Mouse (Mus musculus): ENCODE data around the gene Nfe2l1. TPM values are rescaled to one million over a fixed set of nuclear protein-coding genes. Genes with fewer than 3 reads are reported as not detected.
A peak's percentile ranks its signal among the peaks of the same experiment; 100 is the strongest.
"Not testable (repeated sequence)": the region's sequence is repeated elsewhere in the genome, so short reads cannot be mapped to it uniquely, and the experiment has no call there.

The Nfe2l1 gene
- total RNA-seq, 1 experiment from 2014 or later, result 56.7 TPM

DNA sequence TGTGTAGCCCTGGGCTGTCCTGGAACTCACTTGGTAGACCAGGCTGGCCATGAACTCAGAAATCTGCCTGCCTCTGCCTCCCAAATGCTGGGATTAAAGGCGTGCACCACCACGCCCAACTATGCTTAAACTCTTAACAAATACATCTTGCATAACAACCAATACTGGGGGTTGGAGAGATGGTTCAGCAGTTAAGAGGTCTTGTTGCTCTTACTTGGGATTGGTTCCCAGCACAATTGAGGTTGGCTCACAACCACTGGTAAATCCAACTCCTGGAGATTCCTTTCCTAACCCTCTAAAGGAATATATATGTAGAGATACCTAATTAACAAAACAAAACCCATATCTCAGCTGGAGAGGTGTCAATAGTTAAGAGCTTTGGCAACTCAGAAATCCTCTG lies 33.7 kb downstream of the Nfe2l1 start:
- no peak for ATAC-seq (replicated peaks; ENCODE audit: insufficient number of reproducible peaks, low FRiP score, low TSS enrichment, poor library complexity, severe bottlenecking)

DNA sequence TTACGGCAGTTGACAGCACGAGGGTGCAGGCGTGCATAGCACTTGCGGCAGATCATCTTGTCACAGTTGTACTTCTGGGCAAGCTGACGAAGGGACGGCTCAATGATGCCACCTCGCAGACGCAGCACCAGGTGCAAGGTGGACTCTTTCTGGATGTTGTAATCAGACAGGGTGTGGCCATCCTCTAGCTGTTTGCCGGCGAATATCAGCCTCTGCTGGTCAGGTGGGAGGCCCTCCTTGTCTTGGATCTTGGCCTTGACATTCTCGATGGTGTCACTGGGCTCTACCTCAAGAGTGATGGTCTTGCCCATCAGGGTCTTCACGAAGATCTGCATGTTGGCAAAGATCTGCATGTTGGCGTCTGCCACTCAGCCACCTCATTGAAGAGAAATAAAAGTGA lies 34.3 kb downstream of the Nfe2l1 start:
- no peak for ATAC-seq (replicated peaks; ENCODE audit: insufficient number of reproducible peaks, low FRiP score, low TSS enrichment, poor library complexity, severe bottlenecking)

DNA sequence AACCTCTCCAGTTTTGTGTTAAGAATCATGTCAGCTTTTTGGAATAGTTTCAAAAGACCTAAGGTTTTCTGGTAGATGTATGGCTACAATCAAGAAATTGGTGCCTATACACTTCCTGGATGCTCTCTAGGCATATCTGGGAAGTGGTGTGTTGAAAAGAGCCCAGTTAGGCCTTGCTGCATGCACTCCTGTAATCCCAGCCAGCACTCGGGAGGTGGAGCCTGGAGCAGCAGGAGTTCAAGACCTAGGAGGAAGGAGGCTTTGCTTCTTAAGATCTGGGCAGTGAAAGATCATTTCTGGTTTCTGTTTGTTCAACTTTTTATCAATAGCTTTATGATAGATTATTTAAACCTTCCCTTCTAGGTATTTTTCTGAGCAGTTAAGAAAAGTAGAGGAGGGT lies 39.1 kb downstream of the Nfe2l1 start:
- ATAC-seq (replicated peaks; ENCODE audit: insufficient number of reproducible peaks, low FRiP score, low TSS enrichment, poor library complexity, severe bottlenecking), result no peak

DNA sequence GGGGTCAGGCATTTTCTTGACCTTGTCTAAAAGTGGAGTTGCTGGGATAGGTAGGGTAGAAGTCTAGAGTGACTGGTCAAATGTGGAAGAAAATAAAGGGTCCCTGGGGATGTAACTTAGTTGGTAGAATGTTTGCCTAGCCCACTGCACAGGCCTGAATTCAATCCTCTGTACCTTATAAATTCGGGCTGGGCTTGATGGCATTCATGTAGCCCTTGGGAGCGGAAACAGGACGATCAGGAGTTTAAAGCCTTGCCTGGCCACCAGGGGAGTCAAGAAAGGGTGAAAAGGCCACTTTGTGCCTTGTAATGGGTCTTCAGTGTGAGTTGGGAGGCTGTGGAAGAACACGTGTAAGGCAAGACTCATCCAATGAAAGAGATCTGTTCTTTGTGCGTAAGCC lies 39.8 kb downstream of the Nfe2l1 start:
- ATAC-seq (replicated peaks; ENCODE audit: insufficient number of reproducible peaks, low FRiP score, low TSS enrichment, poor library complexity, severe bottlenecking), result no peak

DNA sequence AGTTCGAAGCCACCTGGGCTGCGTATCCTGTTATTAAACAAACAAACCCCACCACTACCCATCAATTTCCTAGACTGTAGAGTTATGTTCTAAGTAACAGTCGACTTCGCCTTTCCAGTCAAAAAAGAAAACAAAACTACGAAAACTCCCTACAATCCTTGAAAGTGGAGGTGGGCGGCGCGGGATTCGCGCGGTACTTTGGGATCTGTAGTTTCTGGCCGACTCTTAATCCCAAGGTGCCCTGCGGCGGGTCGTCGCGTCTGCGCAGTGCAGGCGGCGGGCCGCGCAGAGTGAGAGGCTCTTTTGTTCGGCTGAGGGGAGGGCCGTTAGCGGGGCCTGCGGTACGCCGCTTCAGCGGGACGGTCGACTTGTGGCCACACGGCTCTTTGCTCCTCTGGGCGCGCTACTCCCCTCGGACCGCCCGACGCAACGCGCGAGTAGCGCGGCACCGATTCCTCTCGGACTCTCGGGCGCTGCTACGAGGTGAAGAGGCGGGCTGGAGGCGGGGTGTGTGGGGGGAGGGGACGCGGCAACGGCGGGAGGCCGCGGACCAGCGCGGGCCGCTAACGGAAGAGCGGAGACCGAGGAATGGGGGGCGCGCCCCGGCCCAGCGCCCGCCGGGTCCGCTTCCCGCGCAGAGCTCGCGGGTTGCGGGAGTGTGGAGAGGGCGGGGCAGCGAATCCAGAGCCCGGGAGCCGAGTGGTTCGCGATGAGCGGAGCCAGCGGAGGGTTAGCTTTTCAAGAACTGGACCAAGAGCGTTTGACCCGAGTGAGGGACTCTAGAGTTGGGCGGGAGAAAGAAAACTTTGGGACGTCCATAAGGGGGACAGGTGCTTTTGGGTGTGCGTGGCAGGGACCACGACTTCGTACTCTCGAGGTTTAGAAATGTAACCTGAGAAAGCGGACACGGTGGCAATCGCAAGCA lies 40.6 kb downstream of the Nfe2l1 start, which contains the start of gene Cbx1:
Cbx1 (plus strand) TSS at position 257 of the 925 bp plus-strand sequence.
- ATAC-seq (replicated peaks; ENCODE audit: insufficient number of reproducible peaks, low FRiP score, low TSS enrichment, poor library complexity, severe bottlenecking), result peak; percentile 95

DNA sequence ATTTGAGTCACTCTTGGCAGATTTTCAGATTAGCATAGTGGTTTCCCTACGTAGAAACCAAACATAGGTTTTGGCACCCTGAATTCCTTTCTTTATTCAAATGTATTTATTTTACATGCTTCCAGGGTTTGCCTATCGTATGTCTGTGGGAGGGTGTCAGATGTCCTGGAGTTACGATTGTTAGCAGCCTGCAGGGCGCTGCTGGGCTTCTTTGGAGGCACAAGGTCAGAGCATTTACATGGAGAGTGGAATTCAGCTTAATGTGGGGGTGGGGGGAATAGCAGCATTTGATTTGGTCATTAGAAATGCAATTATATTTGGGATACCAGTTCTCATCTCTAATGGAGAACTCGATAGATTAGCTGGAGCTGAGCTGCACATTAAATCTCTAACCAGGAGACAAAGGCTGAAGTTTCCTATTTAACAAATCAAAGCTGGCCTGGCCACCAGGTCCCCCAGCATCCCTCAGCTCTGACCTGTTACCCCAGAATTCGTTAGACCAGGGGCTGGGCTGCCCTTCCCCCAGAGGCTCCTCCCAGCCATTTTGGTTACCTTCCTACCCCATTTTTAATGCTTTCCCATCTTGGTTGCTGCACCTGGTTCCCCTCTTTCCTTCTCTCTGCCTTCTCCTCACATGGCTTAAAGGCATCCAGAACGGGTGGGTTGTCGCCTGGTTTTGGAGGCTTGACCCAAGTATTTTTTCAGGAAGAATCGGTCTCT lies 42.9 kb downstream of the Nfe2l1 start:
- ATAC-seq (replicated peaks; ENCODE audit: insufficient number of reproducible peaks, low FRiP score, low TSS enrichment, poor library complexity, severe bottlenecking), result no peak

DNA sequence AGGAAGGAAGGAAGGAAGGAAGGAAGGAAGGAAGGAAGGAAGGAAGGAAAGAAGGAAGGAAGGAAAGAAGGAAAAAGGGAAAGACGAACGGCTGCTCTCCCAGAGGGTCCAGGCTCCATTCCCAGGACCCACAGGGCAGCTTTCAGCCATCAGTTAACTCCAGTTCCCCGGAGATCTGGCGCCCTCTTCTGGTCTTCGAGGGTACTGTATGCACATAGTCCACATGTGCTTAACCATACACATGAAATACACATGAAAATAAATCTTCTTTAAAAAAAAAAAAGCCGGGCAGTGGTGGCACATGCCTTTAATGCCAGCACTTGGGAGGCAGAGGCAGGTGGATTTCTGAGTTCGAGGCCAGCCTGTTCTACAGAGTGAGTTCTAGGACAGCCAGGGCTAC lies 44.9 kb downstream of the Nfe2l1 start:
- ATAC-seq (replicated peaks; ENCODE audit: insufficient number of reproducible peaks, low FRiP score, low TSS enrichment, poor library complexity, severe bottlenecking), result peak; percentile 60; the same call in 1 of the 2 replicates

DNA sequence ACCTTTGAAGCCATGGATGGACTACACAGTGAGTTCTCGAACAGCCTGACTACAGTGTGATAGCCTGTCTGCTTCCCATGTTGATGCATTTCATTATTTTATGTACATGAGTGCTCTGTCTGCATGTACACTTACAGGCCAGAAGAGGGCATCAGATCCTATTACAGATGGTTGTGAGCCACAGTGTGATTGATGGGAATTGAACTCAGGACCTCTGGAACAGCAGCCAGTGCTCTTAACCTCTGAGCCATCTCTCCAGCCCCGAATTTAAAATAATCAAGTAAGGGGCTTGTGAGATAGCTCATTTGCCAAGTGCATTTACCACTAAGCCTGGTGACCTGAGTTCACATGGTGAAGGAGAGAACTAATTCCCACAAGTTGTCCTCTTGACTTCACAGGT lies 48.3 kb downstream of the Nfe2l1 start:
- no peak for ATAC-seq (replicated peaks; ENCODE audit: insufficient number of reproducible peaks, low FRiP score, low TSS enrichment, poor library complexity, severe bottlenecking)

DNA sequence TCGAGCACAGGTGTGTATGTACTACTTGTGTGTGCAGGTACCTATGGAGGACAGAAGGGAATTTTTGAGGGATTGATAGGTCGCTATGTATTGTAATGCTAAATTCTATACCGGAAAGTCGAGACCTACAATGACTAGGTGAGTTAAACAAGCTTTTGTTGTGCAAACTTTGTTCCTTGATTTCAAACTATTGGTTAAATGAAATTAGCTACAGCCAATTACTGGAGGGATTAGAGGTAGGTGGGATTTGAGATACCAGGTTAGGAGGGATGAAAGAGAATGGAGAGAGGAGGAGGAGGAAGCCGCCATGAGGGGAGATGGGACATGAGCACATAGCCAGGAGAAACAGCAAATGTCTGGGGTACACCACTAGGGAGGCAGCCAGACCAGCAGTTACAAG lies 49.5 kb downstream of the Nfe2l1 start:
- ATAC-seq (replicated peaks; ENCODE audit: insufficient number of reproducible peaks, low FRiP score, low TSS enrichment, poor library complexity, severe bottlenecking), result no peak

DNA sequence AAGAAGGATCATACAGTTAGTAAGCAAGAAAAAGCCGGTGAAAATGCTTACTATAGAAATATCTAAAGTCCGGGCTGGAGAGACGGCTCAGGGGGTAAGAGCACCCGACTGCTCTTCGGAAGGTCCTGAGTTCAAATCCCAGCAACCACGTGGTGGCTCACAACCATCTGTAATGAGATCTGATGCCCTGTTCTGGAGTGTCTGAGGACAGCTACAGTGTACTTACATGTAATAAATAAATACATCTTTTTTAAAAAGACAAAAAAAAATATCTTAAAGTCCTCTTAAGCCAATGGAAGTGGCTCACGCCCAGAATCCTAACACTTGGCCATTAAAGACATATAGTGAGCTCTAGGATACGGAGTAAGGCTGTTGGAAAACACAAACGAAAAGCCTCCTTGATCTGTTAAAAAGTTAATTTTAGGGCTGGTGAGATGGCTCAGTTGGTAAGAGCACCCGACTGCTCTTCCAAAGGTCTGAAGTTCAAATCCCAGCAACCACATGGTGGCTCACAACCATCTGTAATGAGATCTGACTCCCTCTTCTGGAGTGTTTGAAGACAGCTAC lies 51.6 kb downstream of the Nfe2l1 start:
- ATAC-seq (replicated peaks; ENCODE audit: insufficient number of reproducible peaks, low FRiP score, low TSS enrichment, poor library complexity, severe bottlenecking), result not testable (repeated sequence)

DNA sequence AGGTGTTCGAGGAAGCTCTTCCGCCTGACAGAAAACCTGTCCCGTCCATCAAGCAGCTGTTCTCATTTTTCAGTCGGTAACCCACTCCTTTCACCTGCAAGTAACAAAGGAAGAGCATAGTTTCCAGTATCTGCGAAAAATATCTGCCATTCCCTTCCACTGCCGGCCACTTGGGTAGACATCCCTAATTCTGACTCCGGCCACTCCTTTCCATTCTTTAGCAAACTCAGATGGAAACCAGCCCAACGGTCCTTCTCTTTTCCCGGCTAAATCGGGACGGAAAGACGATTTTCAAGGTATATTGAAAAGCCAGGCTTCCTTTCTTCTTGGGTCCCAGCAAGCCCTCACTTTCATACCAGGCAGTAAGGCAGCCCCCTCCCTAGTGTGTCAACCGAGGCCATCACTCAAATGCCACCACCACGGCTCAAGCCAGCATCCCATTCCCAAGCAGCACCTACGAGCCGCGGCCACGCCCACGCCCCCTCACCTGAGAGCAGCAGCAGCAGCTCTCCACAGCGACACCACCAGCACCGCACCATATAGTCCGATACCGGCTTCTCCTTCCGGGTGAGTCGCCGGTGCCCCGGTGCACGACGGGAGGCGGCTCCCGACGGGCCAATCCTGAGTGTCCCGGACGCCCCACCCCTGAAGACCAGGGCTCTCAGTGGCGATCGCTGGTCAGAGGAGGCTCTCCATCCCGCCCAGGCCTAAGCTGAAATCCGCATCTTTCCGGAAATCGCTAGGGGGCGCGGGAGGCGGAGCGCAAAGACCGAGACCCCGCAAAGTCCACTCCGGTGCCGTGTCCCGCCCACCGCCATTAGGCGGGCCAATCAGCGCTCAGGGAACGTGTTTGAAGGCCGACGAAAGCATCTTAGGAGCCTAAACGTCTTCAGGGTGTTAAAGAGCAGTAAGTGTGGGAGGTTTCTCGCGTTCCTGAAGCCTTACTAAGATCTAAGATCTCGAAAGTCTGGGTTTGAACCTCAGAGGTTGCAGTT lies 52.5 kb downstream of the Nfe2l1 start, which contains the start of gene Snx11:
Snx11 (minus strand) TSS at position 592 of the 995 bp plus-strand sequence.
- peak; percentile 99 for ATAC-seq (replicated peaks; ENCODE audit: insufficient number of reproducible peaks, low FRiP score, low TSS enrichment, poor library complexity, severe bottlenecking)

DNA sequence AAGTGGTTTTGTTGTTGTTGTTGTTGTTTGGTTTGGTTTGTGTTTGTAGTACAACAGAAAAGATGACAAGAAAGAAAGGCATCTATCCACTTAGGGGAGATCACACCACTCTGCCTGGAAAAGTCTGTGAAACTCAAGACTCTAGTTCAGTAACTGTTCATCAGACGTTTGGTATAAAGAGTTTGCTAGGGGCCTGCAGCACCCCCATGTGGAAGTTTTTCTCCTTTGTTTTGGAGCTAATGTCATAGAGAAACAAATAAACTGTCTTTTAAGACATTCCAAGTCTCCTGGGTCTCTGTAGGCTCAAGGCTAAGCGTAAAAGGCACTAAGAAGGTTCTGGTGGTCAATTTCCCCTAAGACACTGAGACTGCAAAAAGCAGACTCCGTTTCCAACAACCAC lies 53.7 kb downstream of the Nfe2l1 start:
- no peak for ATAC-seq (replicated peaks; ENCODE audit: insufficient number of reproducible peaks, low FRiP score, low TSS enrichment, poor library complexity, severe bottlenecking)

DNA sequence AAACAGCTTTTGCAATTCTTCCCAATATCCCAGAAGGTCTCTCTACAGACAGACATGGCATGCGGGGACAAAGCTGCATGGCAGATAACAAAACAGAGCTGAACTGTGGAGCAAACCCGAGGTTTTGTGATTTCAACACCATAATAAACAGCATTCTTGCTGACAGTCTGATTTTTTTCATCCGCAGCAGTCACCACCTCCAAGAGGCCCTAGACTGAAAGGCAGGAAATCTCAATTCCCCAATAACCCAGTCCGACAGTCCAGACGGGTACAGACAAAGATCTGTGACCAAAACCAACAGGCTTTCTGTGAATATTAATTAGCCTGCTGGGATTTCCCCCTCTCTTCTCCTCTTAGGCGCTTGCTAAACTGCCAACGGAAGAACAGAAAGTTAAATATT lies 54.1 kb downstream of the Nfe2l1 start:
- ATAC-seq (replicated peaks; ENCODE audit: insufficient number of reproducible peaks, low FRiP score, low TSS enrichment, poor library complexity, severe bottlenecking), result no peak

DNA sequence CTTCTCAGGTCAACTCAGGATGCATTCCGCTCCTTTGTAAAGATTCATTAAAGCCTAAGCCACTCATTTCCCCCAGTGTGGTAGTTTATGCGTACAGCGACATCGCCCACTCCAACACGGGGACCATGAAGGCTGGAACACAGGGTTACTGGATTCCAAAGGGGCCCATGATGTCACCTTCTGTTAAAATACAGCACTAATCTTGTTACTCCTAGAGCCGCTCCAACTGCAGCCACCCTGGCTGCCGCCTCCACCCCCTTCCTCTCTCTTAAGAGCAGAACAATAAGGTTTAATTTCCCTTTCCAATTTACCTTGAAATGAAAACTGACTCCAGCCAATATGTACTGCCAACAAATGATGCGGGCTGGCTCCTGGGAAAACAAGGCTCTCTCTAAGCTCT lies 54.7 kb downstream of the Nfe2l1 start:
- no peak for ATAC-seq (replicated peaks; ENCODE audit: insufficient number of reproducible peaks, low FRiP score, low TSS enrichment, poor library complexity, severe bottlenecking)

DNA sequence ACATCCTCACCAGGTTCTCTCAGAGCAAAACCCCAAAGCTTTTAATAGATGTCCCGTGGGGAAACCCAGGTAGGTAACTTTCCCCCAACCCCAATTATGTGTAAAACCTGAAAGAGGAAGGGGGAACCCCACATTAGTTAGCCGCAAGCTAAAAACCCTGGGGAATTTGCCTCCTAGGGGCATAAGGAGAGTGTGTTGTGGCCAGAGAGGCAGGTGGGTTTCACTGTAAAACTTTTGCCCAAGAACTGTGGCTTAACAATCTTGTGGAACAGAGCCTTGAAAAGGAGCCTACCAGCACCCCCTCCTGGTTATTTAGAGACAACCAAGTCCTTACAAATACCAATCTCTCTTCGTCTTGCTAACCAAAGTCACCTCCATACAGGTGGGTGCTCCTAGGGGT lies 55.2 kb downstream of the Nfe2l1 start:
- ATAC-seq (replicated peaks; ENCODE audit: insufficient number of reproducible peaks, low FRiP score, low TSS enrichment, poor library complexity, severe bottlenecking), result no peak

DNA sequence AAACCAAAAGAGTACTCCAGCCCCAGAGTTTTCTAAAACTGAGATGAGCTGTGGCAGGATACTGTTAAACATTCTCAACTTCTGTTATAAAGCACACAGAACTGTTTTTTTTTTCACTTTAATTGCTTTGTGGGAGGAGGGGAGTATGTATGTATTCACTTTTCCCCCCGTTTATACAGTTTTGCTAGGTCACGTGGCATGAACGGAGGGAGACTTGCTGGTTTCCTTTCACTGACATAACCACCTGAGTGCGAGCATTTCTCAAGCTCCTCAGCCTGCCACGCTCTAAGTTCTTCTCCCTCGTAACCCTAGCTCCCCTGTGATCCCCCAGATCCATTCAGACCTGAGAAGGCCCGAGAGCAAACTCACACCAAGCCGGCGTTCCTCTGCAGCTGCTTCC lies 57.4 kb downstream of the Nfe2l1 start:
- ATAC-seq (replicated peaks; ENCODE audit: insufficient number of reproducible peaks, low FRiP score, low TSS enrichment, poor library complexity, severe bottlenecking), result no peak

DNA sequence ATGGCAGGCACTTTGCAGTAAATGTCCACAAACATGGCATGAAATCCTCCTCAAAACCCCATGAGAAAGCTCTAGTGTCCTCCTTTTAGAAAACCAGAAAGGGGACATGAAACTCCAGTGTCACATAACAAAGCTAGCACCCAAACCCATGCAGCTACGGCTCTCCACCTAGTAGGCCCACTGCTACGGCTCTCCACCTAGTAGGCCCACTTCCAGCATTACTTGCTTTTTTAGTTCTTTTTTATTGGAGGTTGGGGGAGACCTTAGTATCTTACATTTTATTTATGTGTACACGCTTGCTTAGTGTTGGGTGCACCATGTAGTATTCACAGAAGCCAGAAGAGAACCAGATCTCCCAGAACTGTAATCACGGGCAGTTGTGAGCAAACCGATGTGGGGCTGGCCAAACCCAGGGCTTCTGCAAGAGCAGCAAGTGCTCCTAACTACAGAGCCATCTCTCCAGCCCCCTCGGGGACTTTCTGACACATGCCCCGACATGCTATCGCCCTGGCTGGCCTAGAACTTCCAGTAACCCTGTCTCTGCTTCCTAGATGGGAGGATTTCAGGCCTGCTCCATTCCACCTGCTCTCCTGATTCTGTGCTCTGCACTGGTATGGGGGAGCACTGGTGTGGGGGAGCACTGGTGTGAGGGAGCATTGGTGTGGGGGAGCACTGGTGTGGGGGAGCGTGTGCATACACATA lies 58.3 kb downstream of the Nfe2l1 start:
- no peak for ATAC-seq (replicated peaks; ENCODE audit: insufficient number of reproducible peaks, low FRiP score, low TSS enrichment, poor library complexity, severe bottlenecking)

DNA sequence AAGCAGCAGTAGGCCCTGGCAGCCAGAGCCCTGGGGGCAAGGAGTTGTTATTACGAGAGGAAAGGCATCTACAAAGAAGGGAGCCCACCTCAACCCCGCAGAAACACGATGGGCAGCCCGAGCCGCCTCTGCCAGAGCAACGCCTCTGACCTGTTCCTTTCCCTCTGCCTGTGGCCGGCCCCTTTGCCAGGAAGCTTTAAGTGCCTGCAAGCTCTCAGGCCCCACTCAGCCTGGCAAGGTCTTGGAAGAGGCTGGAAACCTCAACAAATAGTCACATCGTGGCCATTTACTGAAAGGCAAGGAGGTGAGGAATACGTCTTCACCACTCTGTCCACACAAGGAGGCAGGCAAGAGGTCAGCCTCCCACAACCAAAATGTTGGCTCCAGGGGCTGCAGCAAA lies 61.5 kb downstream of the Nfe2l1 start:
- ATAC-seq (replicated peaks; ENCODE audit: insufficient number of reproducible peaks, low FRiP score, low TSS enrichment, poor library complexity, severe bottlenecking), result no peak
